Mouse (Mus musculus): ENCODE results near the gene Taok2.

Taok2 gene

GRCm38 (mm10) chr7:126884286-126885164, at the start of gene Taok2:
Gene Taok2, minus strand, starts transcription at chr7:126884703.
- Histone ChIP-seq H3K4me3 (replicated peaks; ENCODE audit: low read length) (peak within 1 kb of the TSS; percentile 94), H3K36me3 (ENCODE audit: insufficient read depth, low read length) (peaks cover 34% of the 10 kb centered on the region), H3K27me3 (ENCODE audit: insufficient read depth, low read length) (no peaks in the 10 kb centered on the region), H3K9me3 (ENCODE audit: low read length) (no peaks in the 10 kb centered on the region), H3K4me1 (replicated peaks; ENCODE audit: low read depth, low read length) (peaks cover 54% of the 10 kb centered on the region)
- TF ChIP-seq POU5F1 (IDR thresholded peaks at IDR 0.05; ENCODE audit: borderline replicate concordance, low read length), result no peak
- TF ChIP-seq CTCF (conservative IDR thresholded peaks at IDR 0.05; ENCODE audit: low read length), result no peak
- TF ChIP-seq NANOG (IDR thresholded peaks at IDR 0.05; ENCODE audit: borderline replicate concordance, low read length), result no peak

- Histone ChIP-seq H3K4me3 (replicated peaks; ENCODE audit: low read length) (no peak overlapping the region), H3K9me3 (ENCODE audit: low read length) (no peaks in the 10 kb centered on the region), H3K27me3 (ENCODE audit: insufficient read depth, low read length) (peaks cover 5% of the 10 kb centered on the region), H3K36me3 (ENCODE audit: insufficient read depth, low read length) (peaks cover 73% of the 10 kb centered on the region), H3K4me1 (replicated peaks; ENCODE audit: low read depth, low read length) (peaks cover 40% of the 10 kb centered on the region)
- TF ChIP-seq CTCF (conservative IDR thresholded peaks at IDR 0.05; ENCODE audit: low read length) (no peak), NANOG (IDR thresholded peaks at IDR 0.05; ENCODE audit: borderline replicate concordance, low read length) (no peak), POU5F1 (IDR thresholded peaks at IDR 0.05; ENCODE audit: borderline replicate concordance, low read length) (no peak)
Measured at GRCm38 (mm10) chr7:126932652-126933051, 48.1 kb upstream of the Taok2 start.

GRCm38 (mm10) chr7:126929046-126929445, 44.5 kb upstream of the Taok2 start:
- H3K4me3 ChIP-seq (replicated peaks; ENCODE audit: low read length), result peak overlapping the region; percentile 94
- no peaks in the 10 kb centered on the region for H3K9me3 ChIP-seq (ENCODE audit: low read length)
- peaks cover 45% of the 10 kb centered on the region for H3K4me1 ChIP-seq (replicated peaks; ENCODE audit: low read depth, low read length)
- TF ChIP-seq NANOG (IDR thresholded peaks at IDR 0.05; ENCODE audit: borderline replicate concordance, low read length), result no peak
- no peak for TF ChIP-seq POU5F1 (IDR thresholded peaks at IDR 0.05; ENCODE audit: borderline replicate concordance, low read length)
- TF ChIP-seq CTCF (conservative IDR thresholded peaks at IDR 0.05; ENCODE audit: low read length), result no peak
- peaks cover 9% of the 10 kb centered on the region for H3K27me3 ChIP-seq (ENCODE audit: insufficient read depth, low read length)
- H3K36me3 ChIP-seq (ENCODE audit: insufficient read depth, low read length), result peaks cover 38% of the 10 kb centered on the region

GRCm38 (mm10) chr7:126928384-126929037, 44.0 kb upstream of the Taok2 start, which contains the start of gene Kctd13:
Gene Kctd13, plus strand, starts transcription at chr7:126928879.
- peaks cover 35% of the 10 kb centered on the region for H3K36me3 ChIP-seq (ENCODE audit: insufficient read depth, low read length)

GRCm38 (mm10) chr7:126926299-126926698, 41.8 kb upstream of the Taok2 start:
- Histone ChIP-seq H3K27me3 (ENCODE audit: insufficient read depth, low read length) (peaks cover 9% of the 10 kb centered on the region), H3K4me1 (replicated peaks; ENCODE audit: low read depth, low read length) (peaks cover 27% of the 10 kb centered on the region)
- TF ChIP-seq POU5F1 (IDR thresholded peaks at IDR 0.05; ENCODE audit: borderline replicate concordance, low read length) (no peak), CTCF (conservative IDR thresholded peaks at IDR 0.05; ENCODE audit: low read length) (no peak), NANOG (IDR thresholded peaks at IDR 0.05; ENCODE audit: borderline replicate concordance, low read length) (no peak)

More at GRCm38 (mm10) chr7:126928384-126929037, 44.0 kb upstream of the Taok2 start, which contains the start of gene Kctd13:
- no peaks in the 10 kb centered on the region for H3K9me3 ChIP-seq (ENCODE audit: low read length)
- H3K4me3 ChIP-seq (replicated peaks; ENCODE audit: low read length), result peak within 1 kb of the TSS; percentile 94
- TF ChIP-seq CTCF (conservative IDR thresholded peaks at IDR 0.05; ENCODE audit: low read length), result no peak
- H3K27me3 ChIP-seq (ENCODE audit: insufficient read depth, low read length), result peaks cover 9% of the 10 kb centered on the region
- peaks cover 42% of the 10 kb centered on the region for H3K4me1 ChIP-seq (replicated peaks; ENCODE audit: low read depth, low read length)

GRCm38 (mm10) chr7:126923999-126924398, 39.5 kb upstream of the Taok2 start:
- H3K27me3 ChIP-seq (ENCODE audit: insufficient read depth, low read length), result peaks cover 6% of the 10 kb centered on the region
- H3K4me3 ChIP-seq (replicated peaks; ENCODE audit: low read length), result no peak overlapping the region
- H3K4me1 ChIP-seq (replicated peaks; ENCODE audit: low read depth, low read length), result peaks cover 11% of the 10 kb centered on the region
- H3K9me3 ChIP-seq (ENCODE audit: low read length), result no peaks in the 10 kb centered on the region
- TF ChIP-seq CTCF (conservative IDR thresholded peaks at IDR 0.05; ENCODE audit: low read length) (no peak), NANOG (IDR thresholded peaks at IDR 0.05; ENCODE audit: borderline replicate concordance, low read length) (no peak), POU5F1 (IDR thresholded peaks at IDR 0.05; ENCODE audit: borderline replicate concordance, low read length) (no peak)
- H3K36me3 ChIP-seq (ENCODE audit: insufficient read depth, low read length), result no peaks in the 10 kb centered on the region

More at GRCm38 (mm10) chr7:126926299-126926698, 41.8 kb upstream of the Taok2 start:
- Histone ChIP-seq H3K36me3 (ENCODE audit: insufficient read depth, low read length) (peaks cover 14% of the 10 kb centered on the region), H3K9me3 (ENCODE audit: low read length) (no peaks in the 10 kb centered on the region), H3K4me3 (replicated peaks; ENCODE audit: low read length) (no peak overlapping the region)

- no peaks in the 10 kb centered on the region for H3K36me3 ChIP-seq (ENCODE audit: insufficient read depth, low read length)
- peaks cover 5% of the 10 kb centered on the region for H3K4me1 ChIP-seq (replicated peaks; ENCODE audit: low read depth, low read length)
- no peak for TF ChIP-seq CTCF (conservative IDR thresholded peaks at IDR 0.05; ENCODE audit: low read length)
- TF ChIP-seq POU5F1 (IDR thresholded peaks at IDR 0.05; ENCODE audit: borderline replicate concordance, low read length), result no peak
- TF ChIP-seq NANOG (IDR thresholded peaks at IDR 0.05; ENCODE audit: borderline replicate concordance, low read length), result no peak
- no peaks in the 10 kb centered on the region for H3K9me3 ChIP-seq (ENCODE audit: low read length)
- no peak within 1 kb of the TSS for H3K4me3 ChIP-seq (replicated peaks; ENCODE audit: low read length)
- peaks cover 4% of the 10 kb centered on the region for H3K27me3 ChIP-seq (ENCODE audit: insufficient read depth, low read length)
Measured at GRCm38 (mm10) chr7:126922624-126923060, 38.1 kb upstream of the Taok2 start, which contains the start of gene Tmem219. Gene Tmem219, minus strand, starts transcription at chr7:126922917.

GRCm38 (mm10) chr7:126921563-126921962, 37.1 kb upstream of the Taok2 start:
- TF ChIP-seq NANOG (IDR thresholded peaks at IDR 0.05; ENCODE audit: borderline replicate concordance, low read length) (no peak), POU5F1 (IDR thresholded peaks at IDR 0.05; ENCODE audit: borderline replicate concordance, low read length) (no peak), CTCF (conservative IDR thresholded peaks at IDR 0.05; ENCODE audit: low read length) (no peak)
- Histone ChIP-seq H3K4me1 (replicated peaks; ENCODE audit: low read depth, low read length) (peaks cover 10% of the 10 kb centered on the region), H3K36me3 (ENCODE audit: insufficient read depth, low read length) (no peaks in the 10 kb centered on the region), H3K27me3 (ENCODE audit: insufficient read depth, low read length) (no peaks in the 10 kb centered on the region), H3K9me3 (ENCODE audit: low read length) (no peaks in the 10 kb centered on the region), H3K4me3 (replicated peaks; ENCODE audit: low read length) (no peak overlapping the region)

Data from E14TG2a.4 (cell line).